Mouse (Mus musculus): Measurements from ENCODE around the gene Pex11g. TPM values are rescaled to one million over a fixed set of nuclear protein-coding genes. Genes with fewer than 3 reads are reported as not detected.
A peak's percentile ranks its signal among the peaks of the same experiment; 100 is the strongest.

The Pex11g gene
- total and polyA plus RNA-seq, 2 experiments, result 27.8 to 51.2 TPM

DNA sequence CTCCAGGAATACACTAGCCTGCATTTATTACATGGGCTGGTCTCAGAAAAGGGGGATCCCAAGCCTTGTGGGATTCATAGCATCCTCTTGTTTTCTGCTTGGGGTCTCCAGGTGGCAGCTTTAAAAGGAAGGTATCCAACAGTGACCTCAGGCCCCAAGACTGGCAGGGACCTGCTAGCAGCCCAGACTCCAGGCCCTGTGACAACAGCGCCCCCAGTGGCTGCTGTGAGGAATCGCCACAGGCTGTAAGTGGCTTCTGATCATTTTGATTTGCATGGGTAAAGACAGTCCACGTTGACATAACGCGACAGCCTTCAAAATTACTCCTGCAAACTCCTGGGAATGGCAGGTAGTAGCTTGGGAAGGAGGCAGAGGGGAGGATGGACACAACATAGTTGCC lies 16.8 kb downstream of the Pex11g start:
- WGBS, result 22% methylated on average over 5 of the region's 5 CpGs
- H3K27ac ChIP-seq (replicated peaks; ENCODE audit: insufficient read depth, low read depth, low read length), result no peak overlapping the region

DNA sequence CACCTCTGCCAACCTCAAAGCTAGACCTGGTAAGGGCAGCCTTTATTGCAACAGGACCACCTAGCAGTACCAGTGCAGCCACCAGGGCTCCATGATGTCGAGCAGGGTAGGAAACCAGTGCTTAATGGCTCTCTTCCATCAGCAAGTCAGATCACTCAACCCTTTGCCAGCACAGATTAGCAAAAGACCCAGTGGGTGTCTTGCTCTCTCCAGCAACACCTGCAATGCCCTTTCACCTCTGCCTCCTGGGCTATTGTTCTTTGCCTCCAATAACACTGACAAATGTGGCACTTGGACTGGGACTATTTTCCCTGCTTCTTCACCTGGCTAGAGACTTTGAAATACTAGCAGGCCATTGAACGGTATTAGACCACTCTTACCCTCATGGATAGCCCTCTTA lies 18.3 kb downstream of the Pex11g start:
- H3K27ac ChIP-seq (replicated peaks; ENCODE audit: insufficient read depth, low read depth, low read length), result no peak overlapping the region
- H3K36me3 ChIP-seq (ENCODE audit: control insufficient read depth, insufficient read depth, low read length), result peaks cover 14% of the 10 kb centered on the region; the same call in 1 of the 2 replicates
- H3K9ac ChIP-seq (ENCODE audit: low read depth, low read length), result no peak overlapping the region
- TF ChIP-seq POLR2A (IDR thresholded peaks at IDR 0.05; ENCODE audit: extremely low read depth, insufficient read depth, low read length), result no peak
- TF ChIP-seq CTCF (IDR thresholded peaks at IDR 0.05; ENCODE audit: low read depth, low read length), result no peak
- H3K4me3 ChIP-seq (ENCODE audit: insufficient read depth, low read depth, low read length), result no peak overlapping the region
- H3K27me3 ChIP-seq (ENCODE audit: control insufficient read depth, insufficient read depth, low read length), result no peaks in the 10 kb centered on the region
- DNase-seq (ENCODE audit: extremely low read depth, low read depth, low spot score), result no peak
- H3K79me2 ChIP-seq (ENCODE audit: control insufficient read depth, insufficient read depth, low read length), result no peaks in the 10 kb centered on the region
- no peaks in the 10 kb centered on the region for H3K4me1 ChIP-seq (ENCODE audit: control insufficient read depth, insufficient read depth, low read length)
- WGBS, result 88% methylated on average over 2 of the region's 2 CpGs

More for the DNA sequence above, 16.8 kb downstream of the Pex11g start:
- peak; percentile 46 for DNase-seq (ENCODE audit: extremely low read depth, low read depth, low spot score)
- Histone ChIP-seq H3K36me3 (ENCODE audit: control insufficient read depth, insufficient read depth, low read length) (peaks cover 16% of the 10 kb centered on the region), H3K4me1 (ENCODE audit: control insufficient read depth, insufficient read depth, low read length) (no peaks in the 10 kb centered on the region), H3K79me2 (ENCODE audit: control insufficient read depth, insufficient read depth, low read length) (no peaks in the 10 kb centered on the region), H3K27me3 (ENCODE audit: control insufficient read depth, insufficient read depth, low read length) (no peaks in the 10 kb centered on the region), H3K9ac (ENCODE audit: low read depth, low read length) (no peak overlapping the region), H3K4me3 (ENCODE audit: insufficient read depth, low read depth, low read length) (no peak overlapping the region)
- peak; percentile 96 for TF ChIP-seq CTCF (IDR thresholded peaks at IDR 0.05; ENCODE audit: low read depth, low read length)
- no peak for TF ChIP-seq POLR2A (IDR thresholded peaks at IDR 0.05; ENCODE audit: extremely low read depth, insufficient read depth, low read length)

DNA sequence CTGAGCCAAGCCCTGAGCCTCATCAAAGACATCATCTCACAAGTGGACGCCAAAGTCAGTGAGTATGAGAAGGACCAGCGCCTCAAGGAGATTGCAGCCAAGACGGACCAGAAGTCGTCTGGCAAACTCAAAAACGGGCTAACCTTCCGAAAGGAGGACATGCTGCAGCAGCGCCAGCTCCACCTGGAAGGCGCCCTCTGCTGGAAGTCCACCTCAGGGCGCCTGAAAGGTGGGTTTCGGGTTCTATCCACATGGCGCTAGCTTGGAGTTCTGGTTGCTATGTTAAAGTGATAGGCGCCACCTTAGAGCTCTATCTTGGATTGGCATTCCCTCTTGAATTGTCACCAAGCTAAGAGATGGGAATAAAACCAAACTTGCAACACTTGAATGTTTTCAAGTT lies 28.0 kb downstream of the Pex11g start:
- 89% methylated on average over 12 of the region's 12 CpGs for WGBS
- no peak for TF ChIP-seq POLR2A (IDR thresholded peaks at IDR 0.05; ENCODE audit: extremely low read depth, insufficient read depth, low read length)
- TF ChIP-seq CTCF (IDR thresholded peaks at IDR 0.05; ENCODE audit: low read depth, low read length), result peak; percentile 71
- H3K9ac ChIP-seq (ENCODE audit: low read depth, low read length), result no peak overlapping the region
- no peaks in the 10 kb centered on the region for H3K79me2 ChIP-seq (ENCODE audit: control insufficient read depth, insufficient read depth, low read length)
- no peak for DNase-seq (ENCODE audit: extremely low read depth, low read depth, low spot score)
- peaks cover 55% of the 10 kb centered on the region for H3K36me3 ChIP-seq (ENCODE audit: control insufficient read depth, insufficient read depth, low read length)
- H3K4me3 ChIP-seq (ENCODE audit: insufficient read depth, low read depth, low read length), result no peak overlapping the region
- no peaks in the 10 kb centered on the region for H3K27me3 ChIP-seq (ENCODE audit: control insufficient read depth, insufficient read depth, low read length)
- no peaks in the 10 kb centered on the region for H3K4me1 ChIP-seq (ENCODE audit: control insufficient read depth, insufficient read depth, low read length)
- H3K27ac ChIP-seq (replicated peaks; ENCODE audit: insufficient read depth, low read depth, low read length), result no peak overlapping the region

DNA sequence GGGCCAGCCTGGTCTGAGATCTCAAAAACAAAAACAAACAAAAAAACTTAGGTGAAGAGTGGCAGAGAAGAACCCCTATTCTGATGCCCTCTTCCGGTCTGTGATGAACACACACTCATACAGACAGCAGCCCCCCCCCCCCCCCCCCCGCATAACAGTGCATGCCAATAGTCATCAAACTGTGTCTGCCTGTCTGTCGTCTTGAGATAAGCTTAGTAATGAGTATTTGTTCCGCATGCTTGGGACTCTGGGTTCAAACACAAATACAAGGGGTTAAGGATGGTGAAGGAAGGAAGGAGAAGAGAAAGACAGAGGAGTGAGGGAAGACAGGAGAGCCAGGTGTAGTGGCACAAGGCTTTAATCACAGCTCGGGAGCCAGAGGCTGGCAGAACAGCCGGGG lies 31.0 kb downstream of the Pex11g start:
- no peak overlapping the region for H3K9ac ChIP-seq (ENCODE audit: low read depth, low read length)
- H3K79me2 ChIP-seq (ENCODE audit: control insufficient read depth, insufficient read depth, low read length), result no peaks in the 10 kb centered on the region
- no peak for TF ChIP-seq POLR2A (IDR thresholded peaks at IDR 0.05; ENCODE audit: extremely low read depth, insufficient read depth, low read length)
- no peak for TF ChIP-seq CTCF (IDR thresholded peaks at IDR 0.05; ENCODE audit: low read depth, low read length)
- peaks cover 61% of the 10 kb centered on the region for H3K36me3 ChIP-seq (ENCODE audit: control insufficient read depth, insufficient read depth, low read length)
- no peak for DNase-seq (ENCODE audit: extremely low read depth, low read depth, low spot score)
- no peak overlapping the region for H3K27ac ChIP-seq (replicated peaks; ENCODE audit: insufficient read depth, low read depth, low read length)
- no peak overlapping the region for H3K4me3 ChIP-seq (ENCODE audit: insufficient read depth, low read depth, low read length)
- H3K27me3 ChIP-seq (ENCODE audit: control insufficient read depth, insufficient read depth, low read length), result no peaks in the 10 kb centered on the region
- whole genome bisulfite sequencing, result 86% methylated on average over 6 of the region's 6 CpGs
- no peaks in the 10 kb centered on the region for H3K4me1 ChIP-seq (ENCODE audit: control insufficient read depth, insufficient read depth, low read length)

DNA sequence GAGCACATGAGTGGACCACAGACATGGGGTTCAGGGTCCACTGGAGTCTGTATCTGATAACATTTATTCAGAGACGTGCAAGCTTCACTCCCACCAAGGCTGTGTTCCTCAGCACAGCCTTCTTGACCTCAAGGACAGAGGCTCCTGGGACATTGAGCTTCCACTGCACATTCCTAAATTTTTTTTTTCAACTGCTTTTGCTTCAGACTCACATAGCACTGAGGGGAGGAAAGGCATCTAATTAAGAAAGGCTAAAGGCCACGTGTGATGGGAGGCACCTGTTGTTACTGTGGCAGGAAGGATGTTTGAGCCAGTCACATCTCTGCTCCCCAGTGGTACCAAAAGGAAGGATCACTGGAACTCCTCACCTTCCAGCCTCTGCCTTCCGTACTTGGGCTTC lies 36.4 kb downstream of the Pex11g start:
- 92% methylated on average over 3 of the region's 3 CpGs for WGBS
- no peak overlapping the region for H3K9ac ChIP-seq (ENCODE audit: low read depth, low read length)
- no peaks in the 10 kb centered on the region for H3K79me2 ChIP-seq (ENCODE audit: control insufficient read depth, insufficient read depth, low read length)
- no peak for TF ChIP-seq CTCF (IDR thresholded peaks at IDR 0.05; ENCODE audit: low read depth, low read length)
- TF ChIP-seq POLR2A (IDR thresholded peaks at IDR 0.05; ENCODE audit: extremely low read depth, insufficient read depth, low read length), result no peak
- H3K27ac ChIP-seq (replicated peaks; ENCODE audit: insufficient read depth, low read depth, low read length), result no peak overlapping the region
- DNase-seq (ENCODE audit: extremely low read depth, low read depth, low spot score), result no peak
- no peaks in the 10 kb centered on the region for H3K27me3 ChIP-seq (ENCODE audit: control insufficient read depth, insufficient read depth, low read length)
- H3K4me3 ChIP-seq (ENCODE audit: insufficient read depth, low read depth, low read length), result no peak overlapping the region
- no peaks in the 10 kb centered on the region for H3K4me1 ChIP-seq (ENCODE audit: control insufficient read depth, insufficient read depth, low read length)
- peaks cover 33% of the 10 kb centered on the region for H3K36me3 ChIP-seq (ENCODE audit: control insufficient read depth, insufficient read depth, low read length)

DNA sequence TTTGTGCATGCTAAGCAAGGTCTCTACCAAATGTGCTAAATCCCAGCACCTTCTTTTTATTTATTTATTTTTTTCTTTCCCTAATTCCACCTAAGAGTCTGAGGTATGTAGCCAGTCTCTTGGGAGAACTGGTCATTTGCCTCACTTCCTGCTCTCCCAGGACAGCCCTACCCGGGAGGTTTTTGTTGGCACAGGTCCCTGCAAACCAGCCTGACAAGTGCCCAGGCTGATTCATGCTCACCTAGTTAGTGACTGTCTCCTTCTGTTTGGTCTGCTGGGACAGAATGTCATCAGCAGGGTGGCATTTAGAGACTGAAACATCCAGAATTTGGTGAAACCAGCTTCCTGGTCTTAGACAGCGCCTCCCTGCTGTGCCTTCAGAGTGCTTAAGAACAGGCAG lies 37.5 kb downstream of the Pex11g start:
- no peak overlapping the region for H3K9ac ChIP-seq (ENCODE audit: low read depth, low read length)
- peaks cover 26% of the 10 kb centered on the region for H3K36me3 ChIP-seq (ENCODE audit: control insufficient read depth, insufficient read depth, low read length)
- 48% methylated on average over 2 of the region's 2 CpGs for WGBS
- DNase-seq (ENCODE audit: extremely low read depth, low read depth, low spot score), result no peak
- H3K4me3 ChIP-seq (ENCODE audit: insufficient read depth, low read depth, low read length), result no peak overlapping the region
- no peaks in the 10 kb centered on the region for H3K4me1 ChIP-seq (ENCODE audit: control insufficient read depth, insufficient read depth, low read length)
- H3K79me2 ChIP-seq (ENCODE audit: control insufficient read depth, insufficient read depth, low read length), result no peaks in the 10 kb centered on the region
- TF ChIP-seq POLR2A (IDR thresholded peaks at IDR 0.05; ENCODE audit: extremely low read depth, insufficient read depth, low read length), result no peak
- no peak for TF ChIP-seq CTCF (IDR thresholded peaks at IDR 0.05; ENCODE audit: low read depth, low read length)
- H3K27me3 ChIP-seq (ENCODE audit: control insufficient read depth, insufficient read depth, low read length), result no peaks in the 10 kb centered on the region
- no peak overlapping the region for H3K27ac ChIP-seq (replicated peaks; ENCODE audit: insufficient read depth, low read depth, low read length)
